Mouse (Mus musculus) right cerebral cortex, postnatal 4 days (tissue): ENCODE measurements around the gene Ctbp2.
"Not testable (repeated sequence)": the region's sequence is repeated elsewhere in the genome, so short reads cannot be mapped to it uniquely, and the experiment has no call there.

Experiments
- DNase-seq: peaks from one replicate; pipeline ENCODE4 v3.0.0-alpha.2; 2022

The Ctbp2 gene

GRCm38 (mm10) chr7:133117815-133118214 is 6.3 kb downstream of the Ctbp2 start:
- DNase-seq, result no peak

GRCm38 (mm10) chr7:133116542-133116941 is 7.6 kb downstream of the Ctbp2 start:
- DNase-seq, result no peak

GRCm38 (mm10) chr7:133115886-133116285 is 8.3 kb downstream of the Ctbp2 start:
- DNase-seq, result no peak

- DNase-seq, result no peak
These were observed 9.2 kb downstream of the Ctbp2 start for GRCm38 (mm10) chr7:133114847-133115470.

- no peak for DNase-seq
These were observed 10.8 kb downstream of the Ctbp2 start for GRCm38 (mm10) chr7:133113185-133113895.

- DNase-seq, result no peak
These were observed 11.8 kb downstream of the Ctbp2 start for GRCm38 (mm10) chr7:133112351-133112831.

- no peak for DNase-seq
These were observed 14.7 kb downstream of the Ctbp2 start for GRCm38 (mm10) chr7:133109442-133109841.

GRCm38 (mm10) chr7:133108695-133109094 is 15.5 kb downstream of the Ctbp2 start:
- DNase-seq, result no peak

- DNase-seq, result no peak
These were observed 21.6 kb downstream of the Ctbp2 start for GRCm38 (mm10) chr7:133102578-133102977.

- no peak for DNase-seq
These were observed 23.1 kb downstream of the Ctbp2 start for GRCm38 (mm10) chr7:133101070-133101469.

- no peak for DNase-seq
These were observed 24.0 kb downstream of the Ctbp2 start for GRCm38 (mm10) chr7:133100178-133100577.

- no peak for DNase-seq
These were observed 24.9 kb downstream of the Ctbp2 start for GRCm38 (mm10) chr7:133099266-133099665.

GRCm38 (mm10) chr7:133098118-133098793 is 25.9 kb downstream of the Ctbp2 start:
- DNase-seq, result no peak

- DNase-seq, result not testable (repeated sequence)
These were observed 28.5 kb downstream of the Ctbp2 start for GRCm38 (mm10) chr7:133095610-133096009.

- no peak for DNase-seq
These were observed 29.3 kb downstream of the Ctbp2 start for GRCm38 (mm10) chr7:133094711-133095495.

- no peak for DNase-seq
These were observed 30.0 kb downstream of the Ctbp2 start for GRCm38 (mm10) chr7:133094161-133094560.

GRCm38 (mm10) chr7:133093731-133094130 is 30.4 kb downstream of the Ctbp2 start:
- no peak for DNase-seq

- no peak for DNase-seq
These were observed 33.5 kb downstream of the Ctbp2 start for GRCm38 (mm10) chr7:133090641-133091040.

GRCm38 (mm10) chr7:133089621-133090260 is 34.4 kb downstream of the Ctbp2 start:
- no peak for DNase-seq

- peak; percentile 73 for DNase-seq
These were observed 35.3 kb downstream of the Ctbp2 start for GRCm38 (mm10) chr7:133088830-133089261.

- DNase-seq, result no peak
These were observed 35.7 kb downstream of the Ctbp2 start for GRCm38 (mm10) chr7:133088411-133088810.

GRCm38 (mm10) chr7:133085408-133085807 is 38.7 kb downstream of the Ctbp2 start:
- no peak for DNase-seq
